Mouse (Mus musculus): ENCODE results near the gene Nubp2.
A peak's percentile ranks its signal among the peaks of the same experiment; 100 is the strongest.

Gene Nubp2

DNA sequence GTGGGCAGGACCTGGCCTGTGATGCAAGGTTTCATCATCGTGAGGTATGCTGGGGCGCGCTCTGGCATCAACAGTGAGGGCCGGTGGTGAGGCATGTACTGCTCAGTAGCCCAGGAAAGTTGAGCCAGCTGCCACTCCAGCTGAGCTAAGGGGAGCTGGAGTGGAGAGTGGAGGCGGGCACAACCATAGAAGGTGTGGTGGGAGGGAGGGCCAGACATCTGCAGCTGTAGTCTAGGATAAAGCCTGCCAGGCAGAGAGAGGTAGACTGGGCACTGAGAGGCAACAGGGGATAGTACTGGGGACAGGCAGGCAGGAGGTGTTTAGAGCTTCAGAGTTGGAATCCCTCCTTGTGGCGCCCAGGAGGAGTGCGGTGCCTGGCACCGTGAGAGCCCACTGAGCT lies 26.1 kb downstream of the Nubp2 start:
- DNase-seq = no peak

DNA sequence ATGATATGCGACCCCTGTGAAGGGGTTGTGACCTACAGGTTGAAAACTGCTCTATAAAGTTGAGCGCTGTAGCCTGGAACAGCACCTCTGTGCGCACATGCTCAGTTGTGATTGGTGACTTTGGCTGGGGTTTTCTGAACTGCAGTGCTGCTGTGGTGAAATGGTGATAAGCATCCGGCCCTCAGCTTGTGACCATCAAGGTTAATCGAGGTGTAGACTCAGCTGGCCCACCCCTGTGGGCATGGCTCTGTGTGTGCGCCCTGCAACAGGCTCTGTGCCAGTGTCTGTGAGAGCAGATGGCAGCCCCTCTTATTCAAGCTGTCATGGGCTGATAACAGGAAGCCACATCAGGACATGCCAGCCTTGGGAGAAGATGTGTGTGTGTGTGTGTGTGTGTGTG lies 27.2 kb downstream of the Nubp2 start:
- no peak for DNase-seq

DNA sequence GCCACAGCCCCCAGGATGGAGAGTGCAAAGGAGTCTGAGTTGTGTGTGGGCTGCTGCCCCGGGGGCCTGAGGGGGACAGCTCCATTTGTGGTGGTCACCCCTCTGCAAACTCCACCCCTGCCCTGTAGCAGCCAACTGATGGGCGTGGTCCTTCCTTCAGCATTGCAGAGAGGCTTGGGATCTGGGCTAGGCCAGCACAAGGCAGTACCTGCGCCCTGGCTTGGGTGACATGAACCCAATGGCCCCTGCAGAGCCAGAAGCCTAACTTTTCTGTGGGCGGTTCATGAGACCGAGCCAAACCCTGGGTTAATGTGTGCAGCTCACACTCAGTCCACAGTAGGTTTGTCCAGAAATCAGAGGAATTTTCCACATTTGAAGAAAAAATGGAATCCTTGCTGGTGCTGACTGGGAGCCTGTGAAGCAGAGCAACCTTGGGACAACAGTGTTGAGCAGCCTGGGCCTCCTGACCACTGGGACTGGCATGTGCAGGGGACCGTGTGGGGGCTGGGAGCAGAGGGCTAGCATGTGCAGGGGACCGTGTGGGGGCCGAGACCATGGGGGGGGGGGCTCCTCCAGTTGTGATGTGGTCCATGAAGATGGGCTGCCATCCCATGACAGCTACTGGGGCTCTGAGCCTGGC lies 28.2 kb downstream of the Nubp2 start:
- DNase-seq = no peak

DNA sequence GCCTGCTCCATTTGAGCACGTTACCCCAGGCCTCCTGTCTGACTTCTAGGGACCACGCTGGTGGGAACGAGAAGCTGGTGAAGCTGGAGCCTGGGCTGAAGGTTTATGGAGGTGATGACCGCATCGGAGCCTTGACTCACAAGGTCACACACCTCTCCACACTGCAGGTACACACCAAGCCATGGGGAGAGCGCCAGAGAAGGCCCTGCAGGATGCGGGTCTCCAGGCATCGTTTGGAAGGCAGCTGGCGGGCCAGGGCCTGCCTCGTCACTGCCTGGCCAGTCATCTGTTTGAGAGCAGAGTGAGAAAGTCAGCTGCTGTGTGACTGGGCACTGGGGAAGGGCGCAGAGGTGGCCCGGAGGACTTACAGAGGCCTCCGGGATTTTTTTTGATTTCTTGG lies 29.6 kb downstream of the Nubp2 start:
- no peak for DNase-seq

DNA sequence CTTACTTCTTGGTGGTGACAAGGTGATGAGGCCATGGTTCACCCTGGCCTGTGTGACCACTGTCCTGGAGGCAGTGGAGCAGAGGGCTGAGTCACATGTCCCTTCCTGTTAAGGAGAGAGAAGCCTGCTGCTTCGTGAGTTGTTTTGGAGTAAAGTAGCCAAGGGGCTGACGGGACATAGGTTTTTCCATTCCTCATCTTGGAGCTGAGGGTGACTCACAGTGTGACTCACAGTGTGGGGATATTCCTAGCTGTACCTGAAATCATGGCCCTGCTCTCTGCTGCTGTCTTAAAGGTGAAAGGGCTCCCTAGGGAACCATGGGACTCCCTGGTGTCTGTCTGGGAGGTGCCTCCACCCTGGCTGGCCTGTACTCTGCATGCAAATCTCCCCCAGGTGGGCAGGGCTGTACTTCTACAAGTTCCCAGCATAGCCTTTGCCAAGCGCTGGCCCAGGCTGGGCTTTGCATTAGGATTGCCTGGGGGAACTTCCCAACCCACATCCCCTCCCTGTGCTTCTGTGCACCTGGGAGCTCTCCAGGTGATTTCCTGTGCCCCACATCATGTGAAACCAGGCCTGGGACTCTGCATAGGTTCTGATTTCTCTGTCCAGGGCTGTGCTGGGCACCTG lies 30.2 kb downstream of the Nubp2 start:
- DNase-seq = no peak

DNA sequence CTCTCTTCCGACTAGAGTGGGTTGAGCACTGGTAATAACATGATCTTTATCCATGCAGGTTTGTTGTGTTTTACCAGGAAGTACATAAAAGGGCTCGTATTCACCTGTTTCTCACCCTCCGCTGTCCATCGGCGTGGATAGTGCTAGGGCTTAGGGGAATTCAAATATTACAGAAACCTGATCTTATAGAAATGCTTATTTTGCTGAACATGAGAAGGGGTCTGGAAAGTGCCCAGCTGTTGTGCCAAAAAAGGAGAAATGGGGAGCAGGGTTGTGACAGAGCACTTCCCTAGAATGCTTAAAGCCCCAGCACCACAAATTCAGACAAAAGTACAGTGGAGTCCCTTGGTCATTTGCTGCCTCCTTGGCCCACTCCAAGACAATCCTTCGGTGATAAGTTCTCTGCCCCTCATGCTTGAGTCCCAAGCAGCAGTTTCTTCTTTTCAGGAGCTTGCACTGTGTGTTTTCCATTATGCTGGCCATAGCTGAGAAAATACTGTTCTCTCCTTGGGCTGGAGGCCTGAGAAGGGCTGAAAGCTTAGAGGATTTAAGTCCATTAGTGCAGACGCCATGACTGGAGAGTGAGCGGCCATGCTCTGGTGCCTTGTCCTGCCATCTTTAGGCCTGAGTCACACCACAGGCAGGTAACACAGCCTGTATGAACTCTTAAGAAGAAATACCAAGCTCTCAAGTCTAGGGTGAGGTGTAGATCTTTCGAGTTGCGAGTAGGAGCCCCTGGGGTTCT lies 34.6 kb downstream of the Nubp2 start:
- DNase-seq = no peak

DNA sequence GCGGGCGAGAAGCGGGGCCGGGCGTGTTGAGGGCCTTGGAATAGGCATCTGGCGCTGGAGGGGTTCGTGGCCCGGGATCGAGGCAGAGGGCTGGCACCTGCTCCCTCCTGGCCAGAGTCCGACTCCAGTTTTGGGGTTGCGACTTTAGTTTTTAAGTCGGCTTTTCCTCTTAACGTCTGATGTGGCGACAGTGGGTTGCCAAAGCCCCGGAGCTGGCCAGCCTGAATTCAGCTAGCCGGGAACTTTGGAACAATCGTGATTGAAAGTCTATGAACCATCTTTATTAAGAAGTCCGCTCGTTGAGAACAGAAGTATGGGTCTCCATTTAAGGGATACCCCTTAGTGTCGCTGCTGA lies 35.4 kb downstream of the Nubp2 start:
- no peak for DNase-seq

DNA sequence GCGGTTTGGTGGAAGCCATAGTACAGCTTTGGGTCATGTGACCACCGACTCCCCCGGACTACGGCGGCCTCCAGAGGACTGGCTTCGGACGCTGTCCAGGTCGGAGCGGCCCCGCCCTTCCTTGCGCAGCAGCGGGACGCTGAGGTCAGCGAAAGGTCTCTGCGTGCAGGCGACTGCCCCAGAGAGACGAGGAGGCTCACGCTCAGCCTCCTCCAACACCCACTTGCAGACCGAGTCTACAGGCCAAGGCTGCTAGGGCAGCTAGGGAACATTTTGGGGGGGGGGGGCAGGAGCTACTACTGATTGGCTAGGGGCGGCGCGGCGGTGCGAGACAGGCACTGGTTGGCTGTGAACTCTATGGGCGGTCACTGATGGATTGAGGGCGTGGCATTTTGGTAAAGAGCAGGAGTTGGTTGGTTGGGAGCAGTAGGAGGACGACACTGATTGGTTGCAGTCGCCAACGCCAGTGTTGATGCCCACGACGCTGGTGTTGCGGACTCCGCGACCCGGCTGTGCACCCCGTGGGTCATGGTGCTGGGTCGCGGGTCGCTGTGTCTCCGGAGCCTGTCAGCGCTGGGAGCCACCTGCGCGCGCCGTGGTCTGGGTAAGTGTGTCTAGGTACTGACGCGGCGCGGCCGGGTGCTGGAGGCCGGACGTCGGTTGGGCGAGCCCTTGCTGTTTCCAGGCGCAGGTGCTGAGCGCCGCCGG lies 35.9 kb downstream of the Nubp2 start, which contains the start of gene Fahd1:
Fahd1 (minus strand) TSS at position 300 of the 708 bp plus-strand sequence.
- peak; percentile 87 for DNase-seq

DNA sequence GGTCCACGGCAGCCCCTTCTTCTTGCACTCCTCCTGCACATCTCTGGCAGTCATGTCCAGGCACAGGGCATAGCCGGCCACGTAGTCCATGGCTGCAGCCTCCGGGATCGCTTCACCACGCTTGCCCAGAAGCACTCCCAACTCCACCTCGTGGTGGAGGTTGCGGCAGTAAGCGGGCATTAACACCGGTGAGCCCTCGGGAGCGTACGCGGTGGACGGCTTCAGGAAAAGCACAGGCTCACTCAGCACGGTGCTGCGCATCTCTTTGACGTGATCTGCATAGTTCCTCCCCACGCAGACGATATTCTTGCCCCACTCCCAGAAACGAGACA lies 36.5 kb downstream of the Nubp2 start:
- no peak for DNase-seq

DNA sequence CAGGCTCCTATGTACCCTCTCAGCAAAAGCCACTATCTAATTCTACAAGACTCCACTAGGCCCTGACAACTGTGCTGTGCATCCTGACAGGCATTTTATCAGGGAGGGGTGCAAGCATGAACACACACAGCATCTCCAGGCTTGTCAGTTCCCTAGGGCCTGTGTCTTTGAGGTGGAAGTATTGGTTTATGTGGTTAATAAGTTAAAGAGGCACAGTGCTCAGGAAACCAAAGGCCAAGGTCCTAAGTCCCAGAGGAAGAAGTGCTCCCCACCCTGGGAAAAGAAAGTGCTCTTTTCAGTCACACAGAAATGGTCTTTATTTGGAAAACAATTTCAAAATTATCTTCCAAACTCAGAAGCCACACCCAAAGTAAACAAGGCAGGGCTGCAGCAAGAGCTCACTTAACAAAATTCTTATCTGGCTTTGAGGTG lies 37.5 kb downstream of the Nubp2 start:
- no peak for DNase-seq

DNA sequence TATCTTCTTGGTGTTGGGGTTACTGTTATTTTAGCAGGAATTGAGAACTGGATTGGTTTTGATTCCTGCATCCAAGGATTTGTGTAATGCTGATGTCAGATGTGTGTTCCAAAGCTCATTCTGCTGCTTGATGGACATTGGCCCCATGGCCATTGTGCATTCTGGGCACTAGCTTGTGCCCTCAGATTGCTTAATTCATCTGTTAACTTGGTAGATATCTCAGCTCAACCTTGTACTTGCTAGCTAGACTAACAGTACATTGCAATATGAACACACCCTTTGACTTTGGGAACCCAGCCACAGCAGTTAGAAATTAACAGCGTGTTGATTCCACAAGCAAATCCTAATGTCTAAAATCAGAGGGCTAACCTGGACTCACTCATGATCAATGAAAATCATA lies 38.8 kb downstream of the Nubp2 start:
- no peak for DNase-seq

DNA sequence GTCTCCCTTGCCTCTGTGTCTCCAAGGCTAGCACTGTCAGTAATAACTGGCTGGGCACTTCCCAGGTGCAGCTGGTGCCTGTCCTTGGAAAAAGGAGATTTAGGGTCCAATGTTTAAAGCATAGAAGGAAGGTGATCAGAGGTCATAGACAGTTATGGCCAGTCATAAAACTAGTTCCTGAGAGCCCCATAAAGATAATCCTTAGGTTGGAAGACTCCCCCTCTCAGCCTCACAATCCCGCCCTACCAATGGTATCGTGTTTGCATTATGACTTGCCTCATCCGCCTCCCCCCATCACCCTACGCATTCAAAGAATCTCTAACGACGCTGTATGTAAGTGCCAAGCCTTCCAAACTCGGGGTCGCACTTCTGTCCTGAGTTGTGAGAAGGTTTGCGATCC lies 41.6 kb downstream of the Nubp2 start:
- DNase-seq = no peak

DNA sequence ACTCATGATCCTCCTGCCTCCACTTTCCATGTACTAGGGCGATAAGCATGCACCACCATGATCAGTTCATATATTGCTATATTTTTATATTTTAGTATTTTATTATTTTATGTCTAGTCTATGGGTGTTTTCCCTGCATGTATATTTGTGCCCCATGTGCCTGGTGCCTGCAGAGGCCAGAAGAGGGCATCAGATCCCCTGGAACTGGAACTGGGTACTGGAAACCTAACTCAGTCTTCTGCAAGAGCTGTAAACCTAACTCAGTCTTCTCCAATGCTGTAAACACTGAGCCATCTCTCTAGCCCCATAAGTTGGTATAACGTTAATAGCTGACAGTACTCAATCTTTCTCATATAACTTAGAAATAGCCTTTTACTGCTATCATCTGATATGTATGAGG lies 43.5 kb downstream of the Nubp2 start:
- no peak for DNase-seq

DNA sequence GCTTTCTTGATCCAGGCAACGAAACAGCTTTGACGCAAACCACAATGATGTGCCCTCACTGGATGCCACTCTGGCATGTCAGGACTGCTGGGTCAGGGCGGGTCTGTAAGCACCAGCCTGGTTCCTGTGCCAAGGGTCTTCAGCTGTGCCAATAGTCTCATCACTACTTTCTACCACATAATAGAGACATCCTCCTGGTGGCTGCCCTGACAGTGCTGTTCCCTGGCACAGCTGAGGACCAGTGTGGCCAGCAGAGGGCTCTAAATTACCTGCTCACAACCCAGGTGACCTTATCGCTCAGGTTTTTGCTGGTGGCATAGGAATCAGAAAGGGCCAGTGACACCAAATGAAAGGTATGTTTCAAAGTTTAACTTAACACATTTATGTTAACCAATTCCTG lies 45.0 kb downstream of the Nubp2 start:
- no peak for DNase-seq

DNA sequence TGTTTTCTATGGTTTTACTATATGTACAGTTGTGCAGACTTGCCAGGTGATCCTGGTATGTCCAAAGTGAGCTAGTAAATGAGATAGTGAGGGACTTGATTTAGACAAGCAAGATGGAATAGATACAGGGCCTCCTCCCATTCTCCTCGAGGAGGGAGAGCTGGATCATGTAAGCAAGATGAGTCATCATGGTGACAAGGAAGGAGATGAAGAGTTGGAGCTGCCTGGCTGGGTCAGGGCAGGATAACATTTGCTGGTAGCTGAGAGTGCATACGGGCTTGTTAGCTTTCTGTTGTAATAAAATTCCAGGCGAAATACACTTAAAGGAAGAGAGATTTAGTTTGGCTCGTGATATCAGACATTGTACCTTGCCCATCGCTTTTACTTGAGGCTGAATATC lies 45.8 kb downstream of the Nubp2 start:
- no peak for DNase-seq

DNA sequence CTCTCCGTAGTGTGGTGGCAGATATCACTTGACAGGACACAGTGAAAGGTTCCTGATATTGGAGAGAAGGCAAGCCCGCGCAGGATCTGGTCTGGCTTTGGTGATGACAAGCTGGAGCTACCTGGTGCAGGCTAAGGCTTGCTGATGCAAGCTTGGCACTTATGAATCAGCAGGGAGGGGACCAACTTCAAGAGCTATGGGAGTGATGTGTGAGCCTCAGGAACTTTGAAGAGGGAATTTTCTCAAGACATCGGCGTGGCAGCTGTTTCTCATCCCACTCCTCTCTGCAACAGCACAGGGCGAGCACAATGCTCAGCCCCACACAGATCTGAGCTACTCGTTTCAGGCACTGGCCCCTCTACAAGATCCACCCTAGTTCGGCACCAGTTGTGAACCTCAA lies 46.3 kb downstream of the Nubp2 start, which contains the start of gene Hagh:
Hagh (plus strand) TSS at position 302 of the 400 bp plus-strand sequence.
- no peak for DNase-seq

Data from right cerebral cortex, postnatal 4 days (tissue).